Mouse (Mus musculus) stomach, postnatal 0 days (tissue): Measurements from ENCODE around the gene Camk1.

ENCODE experiments used
- CTCF ChIP-seq: IDR thresholded peaks from 2 replicates; pipeline ENCODE4 v1.5.1; 2016; ENCODE audit warnings: antibody characterized with exemption, low read depth, mild to moderate bottlenecking, moderate library complexity
- EP300 ChIP-seq: optimal IDR thresholded peaks from 2 replicates; pipeline ENCODE3; 2016; ENCODE audit warnings: antibody characterized with exemption

- TF ChIP-seq CTCF, result no peak
- no peak for TF ChIP-seq EP300
These were observed 35.5 kb upstream of the Camk1 start for GRCm38 (mm10) chr6:113379246-113379645.
